Mouse (Mus musculus) heart, adult 9 months (tissue): ENCODE data around the gene Zfp281.

Experiments used
- DNase-seq, 2 experiments: peaks; one replicate each; pipeline ENCODE4 v3.0.0; 2022; ENCODE audit warnings: low spot score in 2 of 2

The Zfp281 gene

GRCm38 (mm10) chr1:136613300-136613751 is 11.4 kb upstream of the Zfp281 start:
- DNase-seq = no peak

GRCm38 (mm10) chr1:136614748-136615440 is 9.8 kb upstream of the Zfp281 start:
- DNase-seq = no peak

- DNase-seq = no peak
Measured at GRCm38 (mm10) chr1:136617163-136617788, 7.4 kb upstream of the Zfp281 start.

- DNase-seq = no peak
Measured at GRCm38 (mm10) chr1:136618570-136618969, 6.1 kb upstream of the Zfp281 start.

- peak; percentile 24 for DNase-seq
Measured at GRCm38 (mm10) chr1:136625019-136625895, 556 bp downstream of the Zfp281 start.

- DNase-seq = no peak
Measured at GRCm38 (mm10) chr1:136626141-136626540, 1.4 kb downstream of the Zfp281 start.

- DNase-seq = no peak
Measured at GRCm38 (mm10) chr1:136626756-136627155, 2.1 kb downstream of the Zfp281 start.

- DNase-seq = no peak
Measured at GRCm38 (mm10) chr1:136627591-136627990, 2.9 kb downstream of the Zfp281 start.

- DNase-seq = no peak
Measured at GRCm38 (mm10) chr1:136632891-136633290, 8.2 kb downstream of the Zfp281 start.

GRCm38 (mm10) chr1:136635644-136636043 is 10.9 kb downstream of the Zfp281 start:
- no peak for DNase-seq

GRCm38 (mm10) chr1:136636946-136637345 is 12.2 kb downstream of the Zfp281 start:
- no peak for DNase-seq

GRCm38 (mm10) chr1:136637696-136638095 is 13.0 kb downstream of the Zfp281 start:
- DNase-seq = no peak

- no peak for DNase-seq
Measured at GRCm38 (mm10) chr1:136638211-136638610, 13.5 kb downstream of the Zfp281 start.

- no peak for DNase-seq
Measured at GRCm38 (mm10) chr1:136638699-136639098, 14.0 kb downstream of the Zfp281 start.

- DNase-seq = no peak
Measured at GRCm38 (mm10) chr1:136639221-136639620, 14.5 kb downstream of the Zfp281 start.

GRCm38 (mm10) chr1:136642701-136643100 is 18.0 kb downstream of the Zfp281 start:
- no peak for DNase-seq

- DNase-seq = no peak
Measured at GRCm38 (mm10) chr1:136644486-136644885, 19.8 kb downstream of the Zfp281 start.

GRCm38 (mm10) chr1:136645849-136646625 is 21.3 kb downstream of the Zfp281 start:
- no peak for DNase-seq

- no peak for DNase-seq
Measured at GRCm38 (mm10) chr1:136652066-136652465, 27.4 kb downstream of the Zfp281 start.

- DNase-seq = no peak
Measured at GRCm38 (mm10) chr1:136653526-136653925, 28.8 kb downstream of the Zfp281 start.

GRCm38 (mm10) chr1:136654385-136654784 is 29.7 kb downstream of the Zfp281 start:
- no peak for DNase-seq

- DNase-seq = peak; percentile 13 to 23
Measured at GRCm38 (mm10) chr1:136656619-136657018, 31.9 kb downstream of the Zfp281 start.
